Mouse (Mus musculus) gastrocnemius, adult 2 months (tissue): ENCODE measurements at regions not wholly inside any gene's neighbourhood (a gene's known extent, or its start where the extent isn't known, plus 50 kb on each side); places are given as distances from the start of the nearest gene placed in this dataset.

Experiments
- DNase-seq: peaks from one replicate; pipeline ENCODE4 v3.0.0; 2022
- H3K27ac ChIP-seq: fragments of 200-600 bp; 2 replicates; pipeline ENCODE4 v1.8.1; 2022; ENCODE audit warnings: mild to moderate bottlenecking
- H3K4me3 ChIP-seq: fragments of 200-600 bp; 2 replicates; pipeline ENCODE4 v1.8.1; 2022; ENCODE audit warnings: mild to moderate bottlenecking, moderate library complexity
- CTCF ChIP-seq: fragments of 200-600 bp; IDR thresholded peaks from 2 replicates; pipeline ENCODE4 v1.8.1; 2022; ENCODE audit warnings: antibody characterized with exemption, mild to moderate bottlenecking, moderate library complexity
- intact Hi-C: fragments of 180-260 bp; cut with DNase I; formaldehyde crosslinking; loops from one replicate; pipeline ENCODE4 v1.15.1; 2025

GRCm38 (mm10) chr11:64610724-64611123 lies 174.3 kb upstream of the F930015N05Rik start:
- TF ChIP-seq CTCF = no peak
- intact Hi-C loops = no loop called here
- H3K27ac ChIP-seq = no peak overlapping the region
- DNase-seq = no peak
- H3K4me3 ChIP-seq = no peak overlapping the region

DNA sequence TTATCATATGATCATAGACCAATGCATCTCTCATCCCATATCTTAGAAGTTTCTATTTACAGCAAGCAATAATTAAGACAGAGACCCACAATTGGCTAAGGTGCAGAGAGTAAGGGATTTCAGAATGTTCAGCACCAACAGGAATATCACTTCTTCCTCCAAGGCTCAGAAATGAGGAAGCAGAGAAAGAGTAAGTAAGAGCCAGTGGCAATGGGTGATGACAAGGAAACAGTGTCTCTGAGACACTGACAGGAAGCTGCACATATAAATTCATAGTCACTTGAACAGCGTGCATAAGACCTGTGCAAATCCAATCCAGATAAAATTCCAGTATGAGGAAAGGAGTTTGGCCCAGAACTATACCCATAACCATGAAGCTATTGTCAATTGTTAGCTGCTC lies 178.7 kb upstream of the F930015N05Rik start:
- no peak overlapping the region for H3K27ac ChIP-seq
- TF ChIP-seq CTCF = no peak
- DNase-seq = no peak
- intact Hi-C loops = no loop called here
- H3K4me3 ChIP-seq = no peak overlapping the region

DNA sequence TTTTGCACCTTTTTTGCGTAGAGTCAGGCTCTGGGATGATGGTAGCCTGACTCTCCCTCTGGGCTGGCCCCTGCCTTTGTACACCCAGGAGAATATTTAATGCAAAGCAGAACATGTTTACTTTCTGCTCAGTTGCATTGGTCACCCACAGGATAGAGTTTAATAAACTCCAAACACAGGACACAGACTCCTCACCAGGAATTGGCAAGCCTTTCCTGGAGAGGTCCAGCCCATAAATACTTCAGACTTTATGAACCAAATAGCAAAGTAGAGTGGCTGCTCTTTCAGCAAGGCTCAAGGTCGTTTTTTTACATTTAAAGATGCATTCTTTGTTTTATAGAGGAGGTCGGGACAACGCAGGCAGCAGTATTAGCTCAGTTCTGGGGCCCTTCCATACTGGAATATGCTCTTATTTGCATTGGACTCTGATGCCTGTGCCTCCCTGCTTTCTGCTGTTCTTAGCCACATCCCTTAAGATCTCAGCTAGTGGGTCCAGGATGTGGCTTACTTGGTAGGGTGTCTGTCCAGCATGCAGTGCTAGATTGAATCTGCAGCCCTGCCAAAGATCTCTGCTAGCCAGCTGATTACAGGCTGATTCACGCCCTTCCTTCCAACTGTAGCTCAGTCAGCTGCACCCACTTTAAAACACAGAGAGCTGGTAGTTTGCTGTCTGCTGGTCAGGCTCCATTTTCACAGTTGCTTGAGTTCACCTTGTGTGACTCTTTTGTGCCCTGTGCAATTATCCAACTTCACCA lies 182.4 kb upstream of the F930015N05Rik start:
- intact Hi-C loops = no loop called here
- peak; percentile 47 for DNase-seq
- H3K4me3 ChIP-seq = no peak overlapping the region
- no peak overlapping the region for H3K27ac ChIP-seq
- TF ChIP-seq CTCF = no peak

GRCm38 (mm10) chr11:64627180-64627579 lies 190.7 kb upstream of the F930015N05Rik start:
- intact Hi-C loops = no loop called here
- DNase-seq = no peak
- Histone ChIP-seq H3K4me3 (no peak overlapping the region), H3K27ac (no peak overlapping the region)
- no peak for TF ChIP-seq CTCF

- H3K27ac ChIP-seq = no peak overlapping the region
- no peak for DNase-seq
- intact Hi-C loops = no loop called here
- no peak for TF ChIP-seq CTCF
- H3K4me3 ChIP-seq = no peak overlapping the region
These were observed 204.5 kb upstream of the F930015N05Rik start for GRCm38 (mm10) chr11:64640947-64641346.

DNA sequence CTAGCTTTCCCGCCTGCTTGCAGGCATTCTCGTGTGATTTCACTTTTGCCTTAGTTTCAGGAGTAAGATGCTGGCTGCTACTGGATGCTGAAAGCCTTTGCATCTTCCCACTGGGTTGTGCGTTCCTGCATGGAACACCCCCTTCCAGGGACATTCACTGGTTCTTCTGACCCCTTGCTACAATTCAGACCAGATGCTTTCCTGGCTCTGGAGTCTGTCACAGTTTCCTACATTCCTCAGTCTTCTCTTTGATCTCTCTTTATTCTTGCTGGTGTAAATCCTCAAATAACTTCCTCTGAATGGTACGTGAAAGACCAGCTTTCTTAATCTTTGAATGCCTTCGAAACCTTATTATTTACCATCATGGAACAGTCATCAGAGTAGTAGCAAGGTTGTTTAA lies 206.7 kb upstream of the F930015N05Rik start:
- TF ChIP-seq CTCF = no peak
- Histone ChIP-seq H3K27ac (no peak overlapping the region), H3K4me3 (no peak overlapping the region)
- no peak for DNase-seq
- intact Hi-C loops = no loop called here

GRCm38 (mm10) chr11:64647938-64648337 lies 211.5 kb upstream of the F930015N05Rik start:
- no peak for DNase-seq
- intact Hi-C loops = no loop called here
- no peak overlapping the region for H3K27ac ChIP-seq
- no peak overlapping the region for H3K4me3 ChIP-seq
- no peak for TF ChIP-seq CTCF

DNA sequence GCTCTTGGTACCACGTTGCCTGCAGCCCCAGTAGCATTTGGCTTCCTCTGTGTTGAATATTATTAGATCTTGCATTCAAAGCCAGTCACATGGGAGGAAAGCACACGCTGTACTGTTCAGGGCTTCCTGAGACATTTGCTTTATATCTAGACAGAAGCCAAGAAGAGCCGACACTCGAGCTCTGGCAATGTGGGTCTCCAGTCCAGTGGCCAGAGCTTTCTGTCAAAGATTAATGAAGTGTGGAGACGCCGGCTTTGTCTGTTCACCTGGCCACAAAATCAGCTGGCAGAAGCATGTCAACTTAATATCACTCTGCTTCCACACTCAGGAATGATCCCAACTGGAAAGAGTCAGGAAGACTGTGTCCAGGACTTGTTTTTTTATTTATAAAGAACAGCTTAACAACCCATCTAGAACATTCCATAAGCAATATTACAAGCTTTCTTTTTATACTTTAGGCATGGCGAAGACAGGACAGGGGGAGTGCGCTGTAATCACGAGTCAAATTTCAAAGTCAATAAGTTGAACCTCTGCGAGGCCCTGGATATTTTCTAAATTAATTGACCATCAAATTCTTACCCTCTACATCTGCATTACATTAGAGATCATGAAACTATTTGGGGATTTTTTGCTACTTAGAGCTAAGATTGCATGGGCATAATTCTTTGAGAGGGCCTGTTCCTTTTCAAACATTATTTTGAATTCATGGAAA lies 214.3 kb upstream of the F930015N05Rik start:
- Histone ChIP-seq H3K27ac (peak overlapping the region; percentile 68), H3K4me3 (no peak overlapping the region)
- peak; percentile 60 for DNase-seq
- no peak for TF ChIP-seq CTCF
- intact Hi-C loops = no loop called here

DNA sequence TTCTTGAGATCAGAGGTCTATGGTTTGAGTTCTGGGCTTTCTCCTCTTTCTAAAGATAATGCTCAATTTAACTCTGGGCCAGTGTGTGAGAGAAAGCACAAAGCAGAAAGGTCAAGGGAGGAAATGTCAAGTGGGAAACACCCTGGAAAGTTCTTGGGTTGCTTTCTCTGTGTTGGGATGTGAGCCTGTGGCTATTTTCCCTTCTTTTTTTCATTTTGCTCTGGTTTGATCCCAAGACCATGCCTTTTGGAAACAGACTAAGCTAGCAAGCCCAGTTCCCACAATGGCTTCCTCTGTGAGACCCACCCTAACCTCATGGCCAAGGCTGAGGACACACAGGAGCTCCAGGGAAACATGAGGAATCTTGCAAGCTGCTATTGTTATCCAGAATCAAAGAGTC lies 216.4 kb upstream of the F930015N05Rik start:
- intact Hi-C loops = no loop called here

GRCm38 (mm10) chr11:64655162-64655561 lies 218.7 kb upstream of the F930015N05Rik start:
- Histone ChIP-seq H3K4me3 (no peak overlapping the region), H3K27ac (no peak overlapping the region)
- DNase-seq = no peak
- TF ChIP-seq CTCF = no peak
- intact Hi-C loops = no loop called here

More for the DNA sequence above, 216.4 kb upstream of the F930015N05Rik start:
- TF ChIP-seq CTCF = no peak
- no peak overlapping the region for H3K4me3 ChIP-seq
- H3K27ac ChIP-seq = no peak overlapping the region
- DNase-seq = peak; percentile 33

DNA sequence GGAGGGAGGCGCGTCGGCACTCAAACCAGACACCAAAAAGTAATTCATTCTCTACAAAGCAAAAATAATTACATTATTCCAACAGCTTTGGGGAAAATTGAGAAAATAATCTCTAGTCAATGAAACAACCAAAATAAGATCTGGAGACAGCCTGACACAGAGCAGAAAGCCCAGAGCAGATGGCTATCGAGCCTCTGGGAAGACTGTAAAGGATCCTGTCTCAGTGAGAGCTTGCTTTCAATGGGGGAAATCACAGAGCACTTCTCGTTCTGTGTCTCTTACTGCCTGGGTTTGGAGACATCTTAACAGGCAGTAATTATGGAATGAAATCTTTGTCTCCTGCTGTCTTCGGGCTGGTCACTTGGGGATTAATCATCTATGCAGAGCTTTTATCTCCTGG lies 226.7 kb upstream of the F930015N05Rik start:
- DNase-seq = no peak
- H3K27ac ChIP-seq = no peak overlapping the region
- no peak for TF ChIP-seq CTCF
- H3K4me3 ChIP-seq = no peak overlapping the region
- intact Hi-C loops = no loop called here

DNA sequence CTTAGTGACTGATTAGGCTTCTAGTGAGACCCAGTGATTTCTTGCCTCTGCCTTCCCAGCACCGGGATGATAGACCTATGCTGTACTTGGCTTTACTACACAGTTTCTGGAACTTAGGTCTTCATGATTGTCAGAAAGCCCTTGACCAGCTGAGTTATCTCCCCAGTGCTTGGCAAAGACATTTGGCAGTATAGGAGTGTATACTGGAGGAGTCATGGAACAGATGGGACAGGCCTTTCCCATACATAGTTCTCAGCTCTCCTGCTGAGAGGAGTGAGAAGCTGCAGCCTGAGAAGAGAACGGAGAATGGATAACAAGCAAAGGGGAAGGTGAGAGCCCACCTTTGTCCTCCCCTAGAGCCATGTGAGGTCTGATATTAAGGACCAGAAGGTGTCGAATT lies 230.6 kb upstream of the F930015N05Rik start:
- Histone ChIP-seq H3K27ac (no peak overlapping the region), H3K4me3 (no peak overlapping the region)
- no peak for TF ChIP-seq CTCF
- intact Hi-C loops = no loop called here
- DNase-seq = no peak

DNA sequence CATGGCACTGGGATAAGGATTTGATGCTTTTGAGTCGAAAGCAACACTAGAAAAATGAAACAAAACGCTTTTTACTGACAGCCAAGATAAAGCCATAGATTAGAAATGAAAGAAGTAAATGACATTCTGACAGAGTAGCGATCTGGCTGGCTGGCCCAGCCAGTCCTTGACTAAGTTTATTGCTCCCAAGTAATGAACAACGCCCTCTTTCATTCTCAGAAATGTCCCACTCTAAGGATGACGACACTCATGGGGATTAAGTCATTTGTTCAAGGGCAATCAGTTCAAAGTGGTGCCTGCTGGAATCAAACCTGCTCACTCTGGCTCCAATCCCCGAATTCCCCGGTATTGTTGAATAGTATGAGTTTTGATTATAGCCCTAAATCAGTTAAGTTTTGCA lies 231.1 kb upstream of the F930015N05Rik start:
- Histone ChIP-seq H3K27ac (no peak overlapping the region), H3K4me3 (no peak overlapping the region)
- intact Hi-C loops = no loop called here
- no peak for TF ChIP-seq CTCF
- DNase-seq = no peak

GRCm38 (mm10) chr11:64671898-64672297 lies 235.4 kb upstream of the F930015N05Rik start:
- no peak for DNase-seq
- no peak for TF ChIP-seq CTCF
- Histone ChIP-seq H3K4me3 (no peak overlapping the region), H3K27ac (no peak overlapping the region)
- intact Hi-C loops = no loop called here
